Mouse (Mus musculus): Measurements from ENCODE around the gene St3gal2.

DNA sequence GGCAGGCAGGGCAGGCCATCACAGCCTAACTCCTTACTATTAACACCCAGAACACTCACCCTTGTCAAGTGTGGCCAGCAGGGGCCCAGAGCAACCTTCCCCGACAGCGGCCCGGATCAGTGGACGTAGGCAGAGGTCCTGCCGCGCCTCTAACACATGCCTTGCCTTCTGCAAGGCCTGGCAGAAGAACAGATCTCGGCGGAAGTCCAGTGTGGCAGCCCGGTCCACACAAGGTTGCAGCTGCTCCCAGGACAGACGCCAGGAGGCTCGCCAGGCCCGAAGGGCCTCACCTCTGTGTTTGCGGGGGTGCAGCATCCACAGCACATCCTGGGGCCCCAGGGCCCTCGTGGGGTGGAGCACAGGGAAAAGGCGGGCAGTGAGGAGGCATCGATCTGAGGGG is 30.9 kb upstream of the St3gal2 start:
- TF ChIP-seq CTCF (IDR thresholded peaks at IDR 0.05; ENCODE audit: insufficient read depth, low read length), result no peak
- no peak for TF ChIP-seq POLR2A (IDR thresholded peaks at IDR 0.05; ENCODE audit: borderline replicate concordance, extremely low read depth, low read depth, low read length)
